Mouse (Mus musculus): ENCODE data around the gene Prpf3.

DNA sequence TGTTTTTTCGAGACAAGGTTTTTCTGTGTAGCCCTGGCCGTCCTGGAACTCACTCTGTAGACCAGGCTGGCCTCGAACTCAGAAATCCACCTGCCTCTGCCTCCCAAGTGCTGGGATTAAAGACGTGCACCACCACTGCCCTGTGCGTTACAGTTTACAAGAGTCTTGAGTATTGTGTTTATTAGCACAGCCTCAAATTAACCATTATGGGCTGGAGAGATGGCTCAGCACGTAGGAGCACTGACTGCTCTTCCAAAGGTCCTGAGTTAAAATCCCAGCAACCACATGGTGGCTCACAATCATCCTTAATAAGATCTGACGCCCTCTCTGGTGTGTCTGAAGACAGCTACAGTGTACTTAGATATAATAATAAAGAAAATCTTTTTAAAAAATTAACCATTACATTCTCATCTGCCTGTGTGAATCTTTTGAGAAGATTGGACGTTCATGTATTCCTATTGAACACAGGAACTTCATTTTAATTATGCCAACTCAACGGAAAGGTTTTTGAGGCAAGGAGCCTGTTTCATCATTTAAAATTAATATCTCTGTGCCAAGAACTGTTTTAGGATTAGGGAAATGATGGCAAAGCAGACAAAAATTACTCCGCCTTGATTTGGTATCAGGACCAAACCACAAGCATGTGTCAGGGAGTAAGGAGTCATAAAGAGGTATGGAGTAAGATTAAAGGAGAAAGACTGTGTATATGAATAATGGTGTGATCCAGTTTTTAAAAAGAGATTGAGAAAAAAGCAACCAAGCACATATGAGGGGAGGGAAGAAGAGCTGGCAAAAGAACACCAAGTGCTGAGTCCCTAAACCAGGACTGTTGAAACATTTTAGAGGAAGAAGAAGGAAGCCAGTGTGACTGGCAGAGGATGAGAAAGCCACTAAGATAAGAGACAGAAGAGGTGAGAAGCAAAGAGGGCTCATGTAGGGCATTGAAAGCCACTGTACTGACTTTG, 35.4 kb downstream of the Prpf3 start:
- no peak for TF ChIP-seq CTCF (IDR thresholded peaks at IDR 0.05; ENCODE audit: control insufficient read depth, insufficient read depth, insufficient replicate concordance, low read depth, low read length)
- TF ChIP-seq POLR2A (IDR thresholded peaks at IDR 0.05; ENCODE audit: control insufficient read depth, low read depth, low read length), result no peak
